Mouse (Mus musculus) embryonic fibroblast, embryonic 13.5 days (primary cell): ENCODE measurements around the gene Lclat1.

ENCODE experiments used
- CTCF ChIP-seq: IDR thresholded peaks from 2 replicates; pipeline ENCODE4 v1.5.1; 2011; ENCODE audit warnings: mild to moderate bottlenecking, control low read depth, low read length, moderate library complexity, borderline replicate concordance; ENCODE audit not compliant: insufficient read depth
- POLR2A ChIP-seq: IDR thresholded peaks from 2 replicates; pipeline ENCODE4 v1.6.1; 2011; ENCODE audit warnings: low read depth, mild to moderate bottlenecking, control low read depth, low read length, moderate library complexity

DNA sequence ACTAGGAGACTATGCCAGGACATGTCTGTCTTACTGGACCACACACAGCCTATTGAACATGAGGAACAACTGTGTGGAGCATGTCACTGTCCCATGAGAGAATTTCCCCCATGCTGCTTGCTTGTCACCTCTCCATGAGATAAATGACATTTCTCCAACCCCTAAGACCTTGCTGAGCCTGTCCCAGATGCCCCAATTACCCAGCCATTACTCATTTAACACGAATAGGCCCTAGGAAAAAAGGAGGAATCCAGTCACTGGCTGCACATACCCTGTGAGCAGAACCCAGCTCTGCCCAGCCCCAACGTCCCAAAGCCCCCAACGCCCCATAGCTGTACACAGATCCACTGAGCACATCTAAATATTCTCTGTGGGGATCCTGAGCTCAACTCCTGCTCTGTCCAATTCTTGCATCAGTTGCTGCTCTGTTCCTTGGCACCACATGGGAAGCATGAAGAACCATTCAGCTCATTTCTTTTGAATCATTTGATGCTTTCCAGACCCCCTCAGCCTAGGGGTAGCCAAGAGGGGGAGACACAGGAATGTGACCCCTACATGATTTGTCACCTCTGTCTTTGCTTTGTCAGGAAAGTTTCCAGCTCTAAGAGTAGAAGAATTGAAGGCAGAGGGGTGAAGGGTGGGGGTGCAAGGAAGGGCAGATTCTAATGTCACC, 47.4 kb upstream of the Lclat1 start:
- TF ChIP-seq POLR2A (no peak), CTCF (no peak)
